Mouse (Mus musculus): ENCODE measurements around the gene Mup17.
"Not testable (repeated sequence)": the region's sequence is repeated elsewhere in the genome, so short reads cannot be mapped to it uniquely, and the experiment has no call there.

Gene Mup17

GRCm38 (mm10) chr4:61595771-61596170, at the start of gene Mup17:
Gene Mup17 (minus strand): TSS chr4:61595871.
- not testable (repeated sequence) for DNase-seq

- not testable (repeated sequence) for DNase-seq
These were observed 24.1 kb downstream of the Mup17 start for GRCm38 (mm10) chr4:61571561-61571960.

- not testable (repeated sequence) for DNase-seq
These were observed 39.8 kb downstream of the Mup17 start for GRCm38 (mm10) chr4:61555887-61556286.
